Mouse (Mus musculus) spleen, adult 2 months (tissue): Measurements from ENCODE around the gene Rnf213. TPM values are rescaled to one million over a fixed set of nuclear protein-coding genes. Genes with fewer than 3 reads are reported as not detected.

Experiments
- DNase-seq, 2 experiments: peaks; one replicate each; pipeline versions ENCODE4 v3.0.0 to v3.0.0-alpha.2; 2012 to 2021; ENCODE audit warnings: low spot score in 2 of 2, low read depth in 1 of 2
- H3K27ac ChIP-seq: fragments of 200-500 bp; 2 replicates; pipeline ENCODE4 v1.5.1; 2012; ENCODE audit warnings: low read length, inconsistent platforms; ENCODE audit not compliant: insufficient read depth
- H3K27me3 ChIP-seq: fragments of 200-500 bp; 2 replicates; pipeline ENCODE4 v1.6.1; 2012; ENCODE audit warnings: mild to moderate bottlenecking, moderate library complexity, low read length, inconsistent platforms; ENCODE audit not compliant: control insufficient read depth, insufficient read depth
- H3K36me3 ChIP-seq: fragments of 200-500 bp; 2 replicates; pipeline ENCODE4 v1.6.1; 2012; ENCODE audit warnings: mild to moderate bottlenecking, low read length, inconsistent platforms; ENCODE audit not compliant: control insufficient read depth, insufficient read depth
- H3K4me1 ChIP-seq: fragments of 200-500 bp; 2 replicates; pipeline ENCODE4 v1.6.1; 2011; ENCODE audit warnings: inconsistent platforms; ENCODE audit not compliant: control insufficient read depth, insufficient read depth, insufficient read length
- H3K4me3 ChIP-seq: fragments of 200-500 bp; 2 replicates; pipeline ENCODE4 v1.5.1; 2011; ENCODE audit warnings: mild to moderate bottlenecking, inconsistent platforms; ENCODE audit not compliant: insufficient read depth, insufficient read length; ENCODE audit errors: extremely low read depth
- CTCF ChIP-seq: fragments of 200-500 bp; IDR thresholded peaks from 2 replicates; pipeline ENCODE4 v1.5.1; 2011; ENCODE audit warnings: mild to moderate bottlenecking, inconsistent platforms; ENCODE audit not compliant: insufficient read depth, insufficient read length, insufficient replicate concordance; ENCODE audit errors: extremely low read depth
- POLR2A ChIP-seq: fragments of 200-500 bp; IDR thresholded peaks from 2 replicates; pipeline ENCODE4 v1.6.1; 2011; ENCODE audit warnings: low read depth, low read length, inconsistent platforms
- WGBS: fragments of 180-500 bp; shearing (Covaris S2); methylation state at CpG from one replicate; pipeline ENCODE4 v1.1.7; 2018; 5-methylcytosine and 5-hydroxymethylcytosine counted together
- polyA plus RNA-seq: library from polyadenylated mRNA; depleted of rRNA; stranded (reverse); fragments of >200 nt; gene quantifications from 2 replicates; pipeline ENCODE4 v1.2.3, GENCODE M21; 2012

Gene Rnf213
- polyA plus RNA-seq, 1 experiment, result 29.1 TPM

DNA sequence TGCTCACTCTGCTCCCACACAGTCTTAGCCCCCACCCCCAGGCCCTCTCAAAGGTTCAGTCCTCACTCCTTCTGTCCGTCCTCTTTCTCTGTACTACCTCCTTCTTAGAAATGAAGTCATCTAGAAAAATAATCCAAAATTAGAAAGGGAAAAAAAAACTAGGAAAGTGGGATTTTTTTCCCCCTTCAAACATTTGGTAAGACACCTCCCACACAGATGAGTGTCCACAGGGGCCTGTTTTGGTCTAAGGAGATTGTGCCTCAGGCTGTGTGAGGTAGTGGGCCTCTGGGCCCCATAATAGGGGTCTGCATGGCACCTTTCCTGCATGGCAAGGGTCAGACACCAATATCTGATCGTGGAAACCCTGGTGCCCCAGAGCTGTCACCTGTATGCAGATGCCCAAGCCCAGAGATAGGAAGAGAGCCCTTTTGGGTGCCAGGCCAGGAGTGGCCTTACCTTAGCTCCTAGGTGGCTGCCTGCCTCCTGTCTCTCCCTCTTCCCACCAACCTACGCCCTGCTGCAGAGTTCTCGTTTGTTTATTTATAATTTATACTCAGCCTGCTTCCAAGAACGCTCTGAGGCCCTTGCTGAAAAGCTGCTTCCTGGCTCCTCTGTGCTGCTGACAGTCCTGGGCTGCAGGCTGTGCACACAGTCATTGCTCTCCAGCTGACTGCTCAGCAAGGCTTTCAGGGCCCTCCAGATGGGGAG lies 127.3 kb downstream of the Rnf213 start:
- DNase-seq, result no peak
- WGBS, result 62% methylated on average over 5 of the region's 5 CpGs
- Histone ChIP-seq H3K36me3 (no peaks in the 10 kb centered on the region), H3K27me3 (no peaks in the 10 kb centered on the region), H3K4me1 (peaks cover 5% of the 10 kb centered on the region), H3K4me3 (no peak overlapping the region), H3K27ac (no peak overlapping the region)
- TF ChIP-seq POLR2A (no peak), CTCF (no peak)

DNA sequence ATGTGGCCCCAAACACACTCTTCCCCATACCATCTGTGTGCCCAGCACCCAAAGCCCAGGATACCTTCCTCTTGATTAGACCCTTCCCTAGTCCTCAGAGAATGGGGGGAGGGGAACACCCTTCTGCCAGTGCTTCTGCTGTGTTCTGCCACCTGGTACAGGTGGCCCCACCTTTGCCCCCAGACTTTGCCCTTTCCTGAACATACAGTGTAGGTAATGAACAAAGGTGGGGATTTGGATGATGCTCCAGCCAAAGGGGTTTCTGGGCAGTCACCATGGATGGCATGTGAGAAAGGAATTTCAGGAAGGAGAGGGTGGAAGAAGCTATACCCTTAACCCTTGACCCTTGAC lies 127.8 kb downstream of the Rnf213 start:
- H3K4me1 ChIP-seq, result peaks cover 5% of the 10 kb centered on the region
- DNase-seq, result no peak
- H3K36me3 ChIP-seq, result no peaks in the 10 kb centered on the region
- H3K27ac ChIP-seq, result no peak overlapping the region
- no peak overlapping the region for H3K4me3 ChIP-seq
- TF ChIP-seq CTCF, result no peak
- no peak for TF ChIP-seq POLR2A
- no peaks in the 10 kb centered on the region for H3K27me3 ChIP-seq

DNA sequence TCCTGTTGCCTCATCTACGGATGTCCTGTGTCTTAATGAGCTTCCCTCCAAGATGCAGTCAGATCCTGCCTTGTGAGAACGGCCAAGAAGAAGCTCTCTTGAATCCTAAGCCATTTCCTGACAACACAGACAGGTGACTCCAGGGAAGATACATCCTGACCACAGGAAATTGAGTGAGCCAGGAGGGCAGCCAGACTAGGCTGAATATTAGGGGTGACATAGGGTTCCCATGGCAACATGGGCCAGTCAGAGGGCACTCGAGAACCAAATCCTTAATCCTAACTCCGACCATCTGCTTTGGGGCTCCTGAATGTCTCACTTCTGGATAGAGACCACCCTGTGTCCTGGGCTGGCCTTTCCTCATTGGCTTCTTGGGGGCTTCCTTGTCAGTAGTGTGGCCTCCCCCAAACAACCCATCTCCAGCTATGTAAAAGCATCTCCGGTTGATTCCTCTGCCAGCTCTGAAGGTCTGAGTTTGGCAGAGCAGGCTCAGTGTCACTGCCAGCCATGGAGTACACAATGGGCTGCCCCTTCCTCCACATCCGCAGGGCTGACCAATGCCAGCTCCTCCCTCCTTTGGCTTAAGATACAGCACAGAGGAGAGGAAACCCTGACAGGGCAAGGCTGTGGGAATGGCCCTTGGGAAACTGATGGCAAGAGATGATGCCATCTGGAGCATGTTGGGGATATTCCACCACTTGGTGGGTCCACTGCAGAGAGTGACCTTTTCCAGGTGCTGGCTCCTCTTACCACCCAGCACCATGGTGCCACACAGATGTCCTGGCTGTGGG lies 129.2 kb downstream of the Rnf213 start:
- no peak for TF ChIP-seq POLR2A
- TF ChIP-seq CTCF, result no peak
- no peak overlapping the region for H3K27ac ChIP-seq
- H3K36me3 ChIP-seq, result no peaks in the 10 kb centered on the region
- no peaks in the 10 kb centered on the region for H3K27me3 ChIP-seq
- H3K4me3 ChIP-seq, result no peak overlapping the region
- 84% methylated on average over 6 of the region's 6 CpGs for WGBS
- H3K4me1 ChIP-seq, result peaks cover 5% of the 10 kb centered on the region
- no peak for DNase-seq

DNA sequence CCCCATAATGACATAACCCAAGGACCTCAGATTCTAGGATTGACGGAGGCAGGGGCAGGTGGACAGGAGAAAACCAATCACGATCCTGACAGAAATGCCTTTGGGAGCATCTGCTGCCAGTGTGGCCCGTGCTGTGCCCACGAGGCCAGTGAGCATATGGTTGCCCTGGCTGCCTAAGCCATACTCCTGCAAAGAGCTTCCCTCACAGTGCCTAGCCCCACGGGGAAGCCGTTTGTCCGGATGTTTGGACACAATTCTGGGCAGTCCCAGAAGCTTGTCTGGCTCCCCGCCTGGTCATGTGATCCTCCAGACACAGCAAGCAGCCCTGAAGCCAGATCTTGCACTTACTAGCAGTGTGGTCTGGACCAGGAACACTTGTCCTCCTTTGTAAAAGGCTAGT lies 129.9 kb downstream of the Rnf213 start:
- DNase-seq, result no peak
- Histone ChIP-seq H3K4me1 (peaks cover 5% of the 10 kb centered on the region), H3K36me3 (no peaks in the 10 kb centered on the region), H3K27me3 (no peaks in the 10 kb centered on the region), H3K4me3 (no peak overlapping the region), H3K27ac (no peak overlapping the region)
- TF ChIP-seq POLR2A (no peak), CTCF (no peak)
- WGBS, result 80% methylated on average over 8 of the region's 8 CpGs

DNA sequence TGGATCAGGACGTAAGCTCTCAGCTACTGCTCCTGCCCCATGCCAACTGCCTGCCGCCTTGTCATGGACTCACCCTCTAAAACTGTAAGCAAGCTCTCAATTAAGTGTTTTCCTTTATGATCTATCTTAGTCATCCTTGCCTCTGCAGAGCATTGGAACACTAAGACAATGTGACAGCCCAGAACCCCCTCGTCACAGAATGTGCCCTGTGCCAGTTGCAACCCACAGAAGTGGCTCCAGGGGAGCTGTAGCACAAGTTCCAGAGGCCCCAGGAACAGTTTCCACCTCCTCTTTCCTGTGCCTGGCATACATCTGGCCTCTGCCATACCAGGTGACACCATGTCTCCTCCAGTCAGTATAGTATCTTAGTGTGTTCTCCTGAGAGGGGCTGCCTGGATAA lies 130.5 kb downstream of the Rnf213 start:
- no peak for TF ChIP-seq POLR2A
- no peak for TF ChIP-seq CTCF
- peaks cover 5% of the 10 kb centered on the region for H3K4me1 ChIP-seq
- DNase-seq, result no peak
- H3K27me3 ChIP-seq, result no peaks in the 10 kb centered on the region
- H3K4me3 ChIP-seq, result no peak overlapping the region
- no peak overlapping the region for H3K27ac ChIP-seq
- WGBS, result 84% methylated on average over 3 of the region's 3 CpGs
- no peaks in the 10 kb centered on the region for H3K36me3 ChIP-seq

DNA sequence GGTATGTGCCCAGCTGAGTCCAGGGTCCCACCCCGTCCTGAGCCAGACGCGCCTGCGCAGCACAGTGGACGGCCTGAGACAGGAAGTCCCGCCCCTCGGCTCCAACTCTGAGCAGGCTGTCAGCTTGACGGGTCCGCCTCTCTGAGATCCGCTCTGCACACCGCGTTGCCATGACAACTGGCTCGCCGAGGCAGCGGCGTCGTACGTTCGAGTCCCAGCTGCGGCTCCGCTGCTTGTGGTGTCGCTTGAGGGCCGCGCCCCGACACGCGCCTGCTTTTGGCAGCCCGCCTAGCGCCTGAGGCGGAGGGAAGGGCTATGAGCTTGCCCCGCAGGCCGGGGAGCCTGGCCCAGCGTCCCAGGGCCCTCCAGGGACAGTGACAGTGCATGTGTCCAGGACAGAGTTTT lies 131.6 kb downstream of the Rnf213 start:
- Histone ChIP-seq H3K4me1 (peaks cover 5% of the 10 kb centered on the region), H3K36me3 (no peaks in the 10 kb centered on the region), H3K4me3 (peak overlapping the region; percentile 26; the same call in 1 of the 2 replicates), H3K27ac (no peak overlapping the region), H3K27me3 (no peaks in the 10 kb centered on the region)
- peak; percentile 67 to 78 for DNase-seq
- no peak for TF ChIP-seq CTCF
- TF ChIP-seq POLR2A, result no peak
- WGBS, result 2% methylated on average over 33 of the region's 33 CpGs
